Mouse (Mus musculus) intestine, postnatal 0 days (tissue): ENCODE measurements at regions not wholly inside any gene's neighbourhood (a gene's known extent, or its start where the extent isn't known, plus 50 kb on each side); places are given as distances from the start of the nearest gene placed in this dataset.

Experiments used
- ATAC-seq: fragments of 200-750 bp; cut with Nextera tagmentation; 2 replicates; pipeline ENCODE4 v1.8.0; 2017; ENCODE audit warnings: mild to moderate bottlenecking, moderate TSS enrichment, moderate library complexity
- H3K27ac ChIP-seq: fragments of 300-500 bp; sonication (generic); 2 replicates; pipeline ENCODE4 v1.5.1; 2014; ENCODE audit warnings: mild to moderate bottlenecking, low read depth, low read length, moderate library complexity
- H3K27me3 ChIP-seq: fragments of 300-500 bp; sonication (generic); replicated peaks from 2 replicates; pipeline ENCODE4 v1.6.1; 2014; ENCODE audit warnings: low read length, mixed read lengths; ENCODE audit not compliant: control insufficient read depth, insufficient read depth
- H3K36me3 ChIP-seq: fragments of 300-500 bp; sonication (generic); 2 replicates; pipeline ENCODE4 v1.6.1; 2014; ENCODE audit warnings: mild to moderate bottlenecking, moderate library complexity; ENCODE audit not compliant: control insufficient read depth, insufficient read depth
- H3K4me1 ChIP-seq: fragments of 300-500 bp; sonication (generic); replicated peaks from 2 replicates; pipeline ENCODE4 v1.6.1; 2014; ENCODE audit warnings: antibody characterized with exemption, low read length, mixed read lengths; ENCODE audit not compliant: control insufficient read depth, insufficient read depth
- H3K4me2 ChIP-seq: fragments of 300-500 bp; sonication (generic); replicated peaks from 2 replicates; pipeline ENCODE4 v1.6.1; 2014; ENCODE audit warnings: low read depth, mild to moderate bottlenecking, moderate library complexity
- H3K4me3 ChIP-seq: fragments of 300-500 bp; sonication (generic); 2 replicates; pipeline ENCODE4 v1.5.1; 2014; ENCODE audit warnings: low read depth, low read length
- H3K9ac ChIP-seq: fragments of 300-500 bp; sonication (generic); 2 replicates; pipeline ENCODE4 v1.6.1; 2014; ENCODE audit warnings: mild to moderate bottlenecking, low read depth, low read length
- H3K9me3 ChIP-seq: fragments of 300-500 bp; sonication (generic); 2 replicates; pipeline ENCODE4 v1.6.1; 2016; ENCODE audit warnings: mixed run types; ENCODE audit not compliant: control insufficient read depth
- CTCF ChIP-seq: sonication (generic); IDR thresholded peaks from 2 replicates; pipeline ENCODE4 v1.5.1; 2016; ENCODE audit warnings: low read depth, mild to moderate bottlenecking, control low read depth, antibody characterized with exemption, moderate library complexity
- WGBS: fragments of 180-500 bp; shearing (Covaris S2); extraction: QIAGEN DNeasy Blood & Tissue Kit; methylation state at CpG from one replicate; pipeline ENCODE4 v1.1.7; 2014; 5-methylcytosine and 5-hydroxymethylcytosine counted together

- Histone ChIP-seq H3K9me3 (no peaks in the 10 kb centered on the region), H3K36me3 (no peaks in the 10 kb centered on the region), H3K9ac (no peak overlapping the region), H3K4me1 (no peaks in the 10 kb centered on the region), H3K27me3 (no peaks in the 10 kb centered on the region), H3K4me2 (no peak overlapping the region), H3K27ac (no peak overlapping the region), H3K4me3 (no peak overlapping the region)
- ATAC-seq, result no peak
- WGBS, result 70% methylated on average over 5 of the region's 5 CpGs
- no peak for TF ChIP-seq CTCF
Measured at GRCm38 (mm10) chr6:49924296-49924695, 101.8 kb downstream of the Npy start.

- Histone ChIP-seq H3K4me2 (no peak overlapping the region), H3K9ac (no peak overlapping the region), H3K27ac (no peak overlapping the region), H3K4me3 (no peak overlapping the region), H3K27me3 (no peaks in the 10 kb centered on the region), H3K4me1 (no peaks in the 10 kb centered on the region), H3K36me3 (no peaks in the 10 kb centered on the region), H3K9me3 (no peaks in the 10 kb centered on the region)
- TF ChIP-seq CTCF, result no peak
- 66% methylated on average over 4 of the region's 4 CpGs for whole genome bisulfite sequencing
- no peak for ATAC-seq
Measured at GRCm38 (mm10) chr6:49928075-49928474, 105.6 kb downstream of the Npy start.

DNA sequence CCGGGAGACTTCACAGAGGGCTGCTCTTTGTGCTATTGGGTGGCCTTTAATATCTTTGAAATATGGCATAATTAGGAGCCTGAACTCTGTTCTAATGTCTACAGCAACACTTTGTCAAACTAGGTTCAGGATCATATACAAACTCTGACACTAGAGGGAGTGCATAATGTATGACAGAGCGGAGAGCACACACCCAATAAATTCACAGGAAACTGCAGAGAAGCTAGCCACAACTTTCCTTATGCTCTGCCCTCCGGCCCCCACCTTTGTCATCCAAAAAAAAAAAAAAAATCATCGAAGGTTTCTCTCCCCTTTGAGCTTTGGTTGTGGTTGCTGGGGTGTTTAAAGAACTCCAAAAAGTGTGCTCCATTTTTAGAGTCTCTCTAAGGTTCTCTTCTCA, 107.6 kb downstream of the Npy start:
- Histone ChIP-seq H3K27me3 (no peaks in the 10 kb centered on the region), H3K36me3 (no peaks in the 10 kb centered on the region), H3K27ac (no peak overlapping the region), H3K9me3 (no peaks in the 10 kb centered on the region), H3K4me3 (no peak overlapping the region), H3K4me2 (no peak overlapping the region), H3K4me1 (no peaks in the 10 kb centered on the region), H3K9ac (no peak overlapping the region)
- 28% methylated on average over 4 of the region's 4 CpGs for WGBS
- TF ChIP-seq CTCF, result peak; percentile 68
- no peak for ATAC-seq

GRCm38 (mm10) chr6:49943087-49943486, 120.6 kb downstream of the Npy start:
- Histone ChIP-seq H3K27ac (no peak overlapping the region), H3K4me2 (no peak overlapping the region), H3K27me3 (no peaks in the 10 kb centered on the region), H3K9ac (no peak overlapping the region), H3K4me1 (no peaks in the 10 kb centered on the region), H3K4me3 (no peak overlapping the region), H3K9me3 (no peaks in the 10 kb centered on the region), H3K36me3 (no peaks in the 10 kb centered on the region)
- no peak for TF ChIP-seq CTCF
- 78% methylated on average over 9 of the region's 9 CpGs for WGBS
- ATAC-seq, result no peak

DNA sequence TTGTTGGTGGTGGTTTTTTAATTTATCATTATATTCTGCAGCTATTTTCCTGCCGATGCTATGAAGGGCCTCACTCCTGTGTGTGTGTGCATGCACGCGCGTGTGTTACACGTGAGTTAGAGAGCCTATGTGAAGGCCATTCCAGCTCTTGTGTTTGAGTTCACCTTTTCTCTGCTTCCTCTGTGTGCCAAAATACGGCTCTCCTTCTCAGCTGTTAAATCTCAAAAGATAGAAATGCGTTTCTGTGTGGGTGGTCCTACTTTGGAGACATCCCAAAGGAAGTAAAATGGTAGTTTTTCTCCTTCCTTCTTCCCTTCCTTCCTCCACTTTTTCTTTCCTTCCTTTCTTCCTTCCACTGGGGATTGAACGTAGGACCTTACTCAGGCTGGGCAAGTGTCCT, 136.4 kb downstream of the Npy start:
- no peak for ATAC-seq
- Histone ChIP-seq H3K9me3 (no peaks in the 10 kb centered on the region), H3K9ac (no peak overlapping the region), H3K4me1 (no peaks in the 10 kb centered on the region), H3K36me3 (no peaks in the 10 kb centered on the region), H3K4me2 (no peak overlapping the region), H3K27me3 (0 out of 2 replicates have a peak, but pooled peaks cover 2% of the 10 kb centered on the region), H3K27ac (no peak overlapping the region), H3K4me3 (no peak overlapping the region)
- no peak for TF ChIP-seq CTCF
- 86% methylated on average over 8 of the region's 8 CpGs for WGBS

- 90% methylated on average over 4 of the region's 4 CpGs for WGBS
- Histone ChIP-seq H3K4me1 (no peaks in the 10 kb centered on the region), H3K4me3 (no peak overlapping the region), H3K36me3 (no peaks in the 10 kb centered on the region), H3K27ac (no peak overlapping the region), H3K4me2 (no peak overlapping the region), H3K9me3 (no peaks in the 10 kb centered on the region), H3K9ac (no peak overlapping the region), H3K27me3 (0 out of 2 replicates have a peak, but pooled peaks cover 2% of the 10 kb centered on the region)
- TF ChIP-seq CTCF, result no peak
- ATAC-seq, result no peak
Measured at GRCm38 (mm10) chr6:49961166-49961565, 138.7 kb downstream of the Npy start.

GRCm38 (mm10) chr6:49965944-49966545, 143.5 kb downstream of the Npy start:
- no peaks in the 10 kb centered on the region for H3K27me3 ChIP-seq
- TF ChIP-seq CTCF, result no peak
- no peak overlapping the region for H3K4me3 ChIP-seq
- H3K9me3 ChIP-seq, result no peaks in the 10 kb centered on the region
- no peak overlapping the region for H3K4me2 ChIP-seq
- no peaks in the 10 kb centered on the region for H3K36me3 ChIP-seq
- ATAC-seq, result no peak
- 81% methylated on average over 5 of the region's 5 CpGs for WGBS
- no peak overlapping the region for H3K27ac ChIP-seq
- no peak overlapping the region for H3K9ac ChIP-seq
- H3K4me1 ChIP-seq, result no peaks in the 10 kb centered on the region
